Mouse (Mus musculus): ENCODE measurements around the gene Rnf43.

The Rnf43 gene

DNA sequence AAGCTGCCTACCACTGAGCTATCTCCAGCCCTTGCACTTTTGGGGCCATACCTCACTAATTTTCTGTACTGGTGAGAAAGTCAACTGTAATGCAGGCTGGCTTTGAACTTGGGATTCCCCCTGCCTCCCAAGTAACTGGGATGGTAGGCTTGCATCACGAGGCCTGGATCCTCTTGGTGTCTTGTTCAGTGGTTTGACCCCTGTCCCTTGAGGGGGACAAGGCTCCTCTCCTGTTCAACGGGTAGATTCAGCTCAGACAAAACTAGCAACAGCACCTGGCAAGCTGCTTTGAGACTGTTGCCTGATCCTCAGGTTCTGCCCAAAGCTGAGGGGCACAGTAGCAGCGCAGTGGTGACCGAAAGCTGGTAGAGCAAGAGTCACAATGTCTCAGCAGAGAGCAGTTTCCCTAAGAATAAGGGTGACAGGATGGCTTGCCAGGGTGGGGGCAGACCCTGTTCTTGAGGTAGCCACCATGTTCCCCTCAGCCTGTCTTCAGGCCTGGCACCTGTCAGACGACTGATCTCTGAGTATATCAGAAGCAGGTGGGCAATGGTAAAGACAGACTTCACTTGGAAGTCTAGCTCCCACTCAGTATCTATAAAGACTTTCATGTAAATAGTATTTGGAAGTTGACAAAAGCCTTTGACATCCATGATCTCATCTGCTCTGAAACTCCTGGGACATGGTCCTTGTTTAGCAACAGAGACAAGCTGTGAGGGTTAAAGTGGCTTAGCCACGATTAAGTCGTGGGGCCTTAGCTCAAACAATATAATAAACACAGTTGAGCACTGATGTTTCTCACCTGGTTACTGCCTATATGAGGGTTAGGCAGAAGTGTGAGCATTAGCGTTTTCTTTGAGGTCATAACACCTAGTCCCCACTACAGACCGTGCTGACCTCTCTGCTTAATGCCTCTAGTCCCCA is 83.4 kb downstream of the Rnf43 start:
- no peak for DNase-seq (ENCODE audit: low spot score in 2 of 2)

DNA sequence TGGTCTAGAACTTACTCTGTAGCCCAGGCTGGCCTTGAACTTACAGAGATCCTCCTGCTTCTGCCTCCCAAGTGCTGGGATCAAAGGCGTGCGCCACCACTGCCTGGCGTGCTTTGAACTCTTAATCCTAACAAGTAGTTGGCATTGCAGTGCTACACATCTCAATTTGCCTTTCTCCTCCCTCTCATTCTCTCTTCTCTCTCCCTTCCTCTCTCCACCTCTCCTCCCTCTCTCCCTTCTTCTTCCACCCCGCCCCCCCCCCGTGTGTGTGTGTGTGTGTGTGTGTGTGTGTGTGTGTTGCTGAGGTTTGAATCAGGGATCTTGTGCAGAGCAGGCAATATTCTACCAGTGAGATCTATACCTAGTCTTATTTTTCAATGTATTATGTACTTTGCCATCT is 84.8 kb downstream of the Rnf43 start:
- DNase-seq (ENCODE audit: low spot score in 2 of 2), result no peak

DNA sequence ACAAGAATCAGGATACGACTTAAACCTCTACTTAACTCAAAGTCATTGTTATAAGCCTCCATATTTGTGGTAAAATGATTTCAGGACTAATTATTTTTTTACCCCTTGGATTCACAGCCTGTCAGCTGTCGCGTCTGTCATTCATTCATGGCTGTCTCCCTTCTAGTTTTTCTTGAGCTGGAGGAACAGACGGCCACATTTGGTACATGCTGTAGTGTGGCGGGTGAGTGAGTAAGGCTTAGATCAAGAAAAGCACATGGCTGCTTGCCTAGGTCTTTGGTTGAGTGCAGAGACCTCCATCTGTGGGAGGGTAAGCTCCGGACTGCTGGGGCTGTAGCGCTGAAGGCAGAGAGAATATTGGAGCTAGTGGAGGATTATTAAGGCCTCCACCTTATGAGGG is 85.2 kb downstream of the Rnf43 start:
- no peak for DNase-seq (ENCODE audit: low spot score in 2 of 2)

- DNase-seq (ENCODE audit: low spot score in 2 of 2), result peak; percentile 87 to 91
Observed at GRCm38 (mm10) chr11:87748132-87749119, 85.9 kb downstream of the Rnf43 start.

GRCm38 (mm10) chr11:87749192-87750042 is 86.9 kb downstream of the Rnf43 start:
- peak; percentile 91 to 92 for DNase-seq (ENCODE audit: low spot score in 2 of 2)

DNA sequence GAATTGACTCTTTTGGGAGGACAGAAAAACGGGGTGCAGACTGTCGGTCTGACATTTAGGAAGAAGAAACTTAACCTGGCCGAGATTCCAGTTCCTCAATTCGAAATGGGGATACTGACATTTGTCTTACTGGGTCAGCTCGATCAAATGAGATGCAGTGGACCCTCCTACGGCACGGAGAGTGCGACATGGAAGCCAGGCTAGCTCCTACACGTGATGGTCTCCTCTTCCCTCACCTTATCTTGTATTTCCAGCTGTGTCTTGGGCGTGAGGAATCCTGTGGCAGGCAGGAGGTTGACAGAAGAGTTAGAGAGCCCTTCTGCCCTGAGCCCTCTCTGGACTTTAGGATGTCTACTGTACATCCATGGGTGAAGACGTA is 87.5 kb downstream of the Rnf43 start:
- peak; percentile 73 to 84 for DNase-seq (ENCODE audit: low spot score in 2 of 2)

DNA sequence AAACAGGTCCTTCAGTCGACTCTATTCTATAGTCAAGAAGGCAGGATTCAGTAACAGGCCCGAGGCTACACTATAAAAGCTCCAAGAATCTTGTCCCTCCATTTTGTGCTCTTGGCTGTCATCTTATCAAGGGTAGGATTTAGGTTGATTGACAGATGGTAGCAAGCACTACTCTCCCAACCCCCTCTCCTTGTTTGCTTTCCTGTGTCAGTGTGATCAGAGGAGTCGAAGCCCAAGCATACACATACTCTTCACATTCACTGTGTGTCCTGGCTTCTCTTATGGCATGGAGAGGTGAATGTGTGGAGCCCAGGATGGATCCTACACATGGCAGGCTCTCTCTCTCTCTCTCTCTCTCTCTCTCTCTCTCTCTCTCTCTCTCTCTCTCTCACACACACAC is 88.0 kb downstream of the Rnf43 start:
- peak in 1 of 2 experiments; percentile 71 for DNase-seq (ENCODE audit: low spot score in 2 of 2)

- peak in 1 of 2 experiments; percentile 83 for DNase-seq (ENCODE audit: low spot score in 2 of 2)
Observed at GRCm38 (mm10) chr11:87751031-87751430, 88.5 kb downstream of the Rnf43 start.

GRCm38 (mm10) chr11:87751491-87751966 is 89.0 kb downstream of the Rnf43 start:
- DNase-seq (ENCODE audit: low spot score in 2 of 2), result peak; percentile 74 to 83

GRCm38 (mm10) chr11:87752307-87752706 is 89.8 kb downstream of the Rnf43 start:
- DNase-seq (ENCODE audit: low spot score in 2 of 2), result peak in 1 of 2 experiments; percentile 65

DNA sequence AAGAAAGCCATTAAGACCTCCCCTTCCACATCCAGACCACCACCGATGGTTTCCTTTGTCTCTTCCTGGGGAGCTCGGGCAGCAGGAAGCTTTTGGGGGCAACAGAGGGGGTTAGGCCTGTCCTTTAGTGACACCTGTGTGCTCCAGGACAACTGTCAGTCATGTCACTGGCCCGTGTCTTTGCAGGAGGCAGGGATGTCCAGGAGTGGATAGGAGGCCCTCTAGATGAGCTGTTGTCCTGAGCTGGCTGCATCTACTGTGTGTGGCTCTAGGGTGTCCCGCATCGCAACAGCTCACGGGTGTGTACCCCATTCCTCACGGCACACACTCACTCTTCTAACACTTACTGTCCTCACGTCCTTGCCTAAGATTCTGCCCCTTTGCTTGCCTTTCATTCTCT is 90.7 kb downstream of the Rnf43 start:
- DNase-seq (ENCODE audit: low spot score in 2 of 2), result peak; percentile 22 to 75

DNA sequence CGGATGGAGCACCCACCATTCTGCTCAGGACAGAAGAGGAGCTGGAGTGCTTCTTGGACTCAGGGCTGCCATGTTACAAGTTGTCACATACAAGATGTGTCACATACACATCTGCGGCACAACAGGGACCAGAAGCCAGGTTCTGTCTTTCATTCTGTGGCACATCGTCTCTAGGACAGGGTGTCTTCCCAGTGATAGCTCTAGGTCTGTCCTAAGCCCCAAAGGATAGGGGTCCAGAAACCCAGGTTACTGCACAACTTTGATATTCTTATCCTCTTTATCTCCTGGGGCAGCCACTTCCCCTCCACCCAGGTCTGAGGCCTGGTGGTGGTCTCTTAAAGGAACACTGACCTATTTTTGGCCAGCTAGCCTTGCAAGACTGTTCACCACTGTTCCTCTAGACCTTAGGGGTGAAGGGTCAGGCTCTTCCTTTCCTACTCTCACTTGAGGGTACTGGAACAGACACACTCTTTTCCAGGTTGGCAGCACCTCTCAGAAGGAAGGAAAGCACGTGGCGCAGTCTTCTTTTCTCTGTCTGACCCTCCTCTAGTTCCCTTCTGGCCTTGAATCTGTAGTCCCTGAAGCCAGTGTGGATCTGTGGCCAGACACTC is 91.5 kb downstream of the Rnf43 start:
- DNase-seq (ENCODE audit: low spot score in 2 of 2), result peak; percentile 28 to 72

- peak; percentile 80 to 85 for DNase-seq (ENCODE audit: low spot score in 2 of 2)
Observed at GRCm38 (mm10) chr11:87754603-87755002, 92.1 kb downstream of the Rnf43 start.

- peak; percentile 95 to 96 for DNase-seq (ENCODE audit: low spot score in 2 of 2)
Observed at GRCm38 (mm10) chr11:87755360-87756017, 93.0 kb downstream of the Rnf43 start.

DNA sequence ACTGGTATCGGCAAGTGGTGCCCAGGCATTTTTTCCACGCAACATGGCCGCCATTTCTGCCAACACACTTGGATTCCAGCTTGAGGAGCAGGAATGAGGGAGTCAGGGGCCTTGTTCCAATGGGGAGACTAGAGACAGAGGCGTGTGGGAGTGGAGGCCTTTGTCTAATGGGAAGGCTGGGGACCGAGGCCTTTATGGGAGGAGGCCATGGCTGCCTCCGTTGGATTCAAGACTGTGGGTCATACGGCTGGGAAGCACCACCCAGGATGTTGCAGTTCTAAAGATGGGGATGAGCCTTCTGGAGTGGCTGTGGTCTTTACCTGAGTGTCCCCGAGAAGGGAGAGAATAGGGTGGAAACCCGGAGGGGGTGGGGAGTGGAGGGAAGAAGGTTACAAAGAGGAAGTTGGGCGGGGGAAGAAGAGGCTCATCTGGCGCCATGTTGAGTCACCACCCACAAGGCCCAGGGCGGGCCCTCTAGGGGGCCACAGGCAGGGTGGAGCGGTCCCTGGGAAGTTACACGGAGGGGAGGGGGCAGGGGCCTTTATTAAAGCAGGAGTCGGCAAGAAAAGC is 93.8 kb downstream of the Rnf43 start:
- peak; percentile 80 to 88 for DNase-seq (ENCODE audit: low spot score in 2 of 2)

DNA sequence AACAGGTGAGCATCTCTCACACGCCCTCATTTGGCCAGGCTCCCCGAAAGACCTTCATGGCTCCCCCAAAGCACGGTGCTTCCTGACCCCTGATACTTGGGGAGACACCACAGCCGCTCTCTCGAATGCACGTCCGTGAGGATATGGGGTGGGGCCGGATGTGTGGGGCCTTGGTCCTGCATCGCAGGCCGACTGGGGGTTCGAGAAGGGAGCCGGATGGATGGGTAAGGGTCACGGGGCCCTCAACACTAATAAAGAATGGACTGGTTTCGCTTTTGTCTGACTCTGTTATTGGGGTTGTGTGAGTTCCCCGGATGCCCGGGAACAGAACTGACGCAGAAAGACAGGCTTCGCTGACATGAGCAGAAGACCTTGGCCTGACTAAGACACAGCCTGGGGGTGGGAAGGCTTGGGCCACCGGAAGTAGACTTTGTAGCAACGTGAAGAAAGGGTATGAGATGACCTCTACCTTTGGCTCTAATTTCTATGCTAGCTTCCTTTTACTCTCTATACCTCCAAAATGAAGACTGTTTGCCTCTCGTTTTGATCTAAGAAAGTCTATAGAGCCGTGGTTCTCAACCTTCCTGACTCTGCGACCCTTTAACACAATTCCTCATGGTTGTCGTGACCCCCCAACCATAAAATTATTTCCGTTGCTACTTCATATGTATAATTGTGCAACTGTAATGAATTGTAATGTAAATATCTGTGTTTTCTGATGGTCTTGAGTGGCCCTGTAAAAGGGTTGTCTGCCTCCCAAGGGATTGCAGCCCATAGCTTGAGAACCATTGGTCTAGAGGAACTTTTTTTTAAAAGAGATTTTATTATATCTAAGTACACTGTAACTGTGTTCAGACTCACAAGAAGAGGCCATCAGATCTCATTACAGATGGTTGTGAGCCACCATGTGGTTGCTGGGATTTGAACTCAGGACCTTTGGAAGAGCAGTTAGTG is 94.8 kb downstream of the Rnf43 start:
- DNase-seq (ENCODE audit: low spot score in 2 of 2), result peak; percentile 52 to 81

DNA sequence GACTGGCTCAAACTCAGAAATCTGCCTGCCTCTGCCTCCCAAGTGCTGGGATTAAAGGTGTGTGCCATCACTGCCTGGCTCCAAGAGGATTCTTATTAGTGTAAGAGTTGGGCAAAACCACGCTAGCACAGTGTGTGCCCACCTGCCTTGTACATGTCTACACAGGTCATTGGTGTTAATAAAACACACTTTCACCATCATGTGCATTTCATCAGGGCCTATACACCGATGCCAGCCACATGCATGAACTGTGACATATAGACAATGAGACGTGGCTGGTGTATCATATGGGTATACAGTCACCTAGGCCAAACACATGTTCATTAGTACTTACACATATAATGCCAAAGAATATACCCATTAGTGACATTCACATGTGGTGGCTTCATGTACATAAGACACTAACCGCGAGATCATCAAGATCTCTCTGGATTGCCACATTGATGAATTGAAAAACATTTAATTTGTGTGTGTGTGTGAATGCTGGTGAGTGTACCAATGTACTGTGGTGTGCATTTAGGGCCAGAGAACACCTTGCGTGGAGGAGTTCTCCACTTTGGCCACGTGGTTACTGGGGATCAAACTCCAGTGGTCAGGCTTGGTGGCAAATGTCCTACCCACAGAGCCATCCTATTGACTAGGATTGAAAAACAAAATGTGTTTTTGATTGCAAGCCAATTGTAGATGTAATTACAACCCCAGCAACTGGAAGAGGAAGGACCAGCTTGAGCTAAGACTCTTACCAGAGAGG is 95.8 kb downstream of the Rnf43 start:
- DNase-seq (ENCODE audit: low spot score in 2 of 2), result peak; percentile 52 to 74
